Mouse (Mus musculus): ENCODE data around the gene Tmem136.

Gene Tmem136

DNA sequence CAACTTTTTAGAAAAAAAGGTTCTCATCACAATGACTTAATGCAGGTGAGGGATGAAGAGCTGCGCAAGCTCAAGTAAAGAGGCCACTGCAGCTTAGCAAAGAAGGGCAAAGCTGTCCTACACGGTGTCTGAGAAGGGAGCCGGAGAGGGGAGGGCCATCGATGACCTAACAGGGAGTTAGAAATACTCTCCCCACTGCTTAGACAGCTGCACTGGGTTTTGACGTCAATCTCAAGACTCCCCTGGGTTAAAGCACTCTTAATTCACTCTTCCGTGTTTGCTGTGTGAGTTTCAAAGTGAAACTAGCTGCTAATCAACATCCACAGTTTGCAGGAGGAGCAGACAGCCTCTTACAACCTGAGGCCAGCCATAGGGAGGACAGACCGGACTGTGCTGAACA lies 40.2 kb downstream of the Tmem136 start:
- DNase-seq (ENCODE audit: low spot score), result no peak

GRCm38 (mm10) chr9:43074611-43075010 lies 41.8 kb downstream of the Tmem136 start:
- no peak for DNase-seq (ENCODE audit: low spot score)

GRCm38 (mm10) chr9:43071741-43072140 lies 44.6 kb downstream of the Tmem136 start:
- DNase-seq (ENCODE audit: low spot score), result no peak

DNA sequence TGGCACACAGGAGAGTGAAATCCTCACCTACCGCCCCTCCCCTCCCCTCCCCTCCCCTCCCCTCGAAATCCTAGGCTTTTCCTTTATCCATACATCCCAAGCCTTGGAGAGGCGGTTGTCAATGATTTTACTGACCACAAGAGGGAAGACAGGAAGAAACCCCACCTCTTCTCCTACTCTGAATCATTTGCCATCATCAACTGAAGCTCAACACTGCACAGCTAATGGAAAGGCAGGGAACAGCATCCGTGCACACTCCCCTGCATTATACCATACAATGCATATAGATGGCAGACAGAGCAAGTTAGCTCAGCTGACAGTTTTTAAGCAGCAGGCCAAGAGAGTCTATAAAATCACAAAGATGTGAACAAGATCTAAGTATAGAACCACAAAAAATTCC lies 45.2 kb downstream of the Tmem136 start:
- no peak for DNase-seq (ENCODE audit: low spot score)

- DNase-seq (ENCODE audit: low spot score), result no peak
Observed at GRCm38 (mm10) chr9:43070566-43070965, 45.8 kb downstream of the Tmem136 start.

- DNase-seq (ENCODE audit: low spot score), result no peak
Observed at GRCm38 (mm10) chr9:43070153-43070552, 46.2 kb downstream of the Tmem136 start.

DNA sequence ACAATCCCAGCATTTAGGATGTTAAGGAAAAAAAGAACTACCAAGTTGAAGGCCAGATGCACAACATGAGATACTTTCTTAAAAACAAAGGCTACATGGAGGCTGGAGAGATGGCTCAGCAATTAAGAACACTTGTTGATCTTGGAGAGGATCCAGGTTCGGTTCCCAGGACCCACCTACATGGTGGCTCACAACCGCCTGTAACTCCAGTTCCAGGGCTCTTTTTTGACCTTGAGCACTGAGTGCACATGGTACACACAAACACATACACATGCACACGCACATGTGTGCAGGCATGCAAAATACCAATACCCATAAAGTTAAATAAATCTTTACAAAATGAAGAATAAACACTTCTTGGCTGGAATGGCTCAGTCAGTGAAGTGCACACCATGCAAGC lies 48.5 kb downstream of the Tmem136 start:
- DNase-seq (ENCODE audit: low spot score), result no peak

DNA sequence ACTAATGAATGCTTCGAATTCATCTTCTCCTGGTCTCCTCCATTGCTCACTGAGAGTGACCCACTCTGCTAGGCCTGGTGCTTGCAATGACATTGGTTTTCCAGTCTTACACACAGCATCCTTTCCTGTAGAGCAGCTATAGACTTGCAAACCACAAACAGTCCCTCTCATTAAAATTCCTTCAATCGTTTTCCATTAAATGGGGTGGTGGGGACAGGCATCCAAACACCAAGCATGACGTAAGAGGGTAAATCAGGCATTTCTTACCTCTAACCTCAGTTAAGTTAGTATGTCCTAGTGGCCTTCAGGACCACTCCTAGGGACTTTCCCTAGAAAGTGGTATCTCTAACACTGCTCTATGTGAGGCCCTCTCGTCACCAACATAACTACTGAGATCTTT lies 51.1 kb downstream of the Tmem136 start:
- DNase-seq (ENCODE audit: low spot score), result no peak

GRCm38 (mm10) chr9:43061545-43061944 lies 54.8 kb downstream of the Tmem136 start:
- no peak for DNase-seq (ENCODE audit: low spot score)
